Mouse (Mus musculus): ENCODE results near the gene 9230104L09Rik. TPM values are rescaled to one million over a fixed set of nuclear protein-coding genes. Genes with fewer than 3 reads are reported as not detected.
A peak's percentile ranks its signal among the peaks of the same experiment; 100 is the strongest.

Gene 9230104L09Rik
- polyA plus RNA-seq, 1 experiment from 2014 or later, result not detected

DNA sequence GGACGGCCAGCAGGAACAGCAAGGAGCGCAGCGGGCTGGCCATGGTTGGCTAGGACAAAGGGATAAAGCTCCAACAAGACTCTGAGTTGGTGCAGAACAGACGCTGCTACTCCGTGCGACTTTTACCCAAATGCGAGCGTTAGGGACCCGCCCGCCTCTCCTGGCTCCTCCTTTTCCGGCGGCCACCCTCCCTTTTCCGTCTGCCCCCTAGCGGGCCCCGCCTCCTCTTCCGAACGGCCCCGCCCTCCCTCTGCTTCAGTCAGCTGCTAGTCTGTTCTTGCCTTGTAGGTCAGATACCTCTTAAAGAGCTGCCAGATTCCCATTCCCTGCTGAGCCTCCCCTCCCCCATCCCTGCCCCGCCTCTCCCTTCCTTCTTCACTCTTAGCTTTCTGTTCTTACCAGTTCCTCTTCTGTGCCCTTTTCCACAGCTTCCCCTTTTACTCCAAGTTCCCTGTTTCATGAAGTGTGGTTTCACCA lies 10.5 kb upstream of the 9230104L09Rik start, which contains the start of gene Cst3:
Gene Cst3, minus strand, starts transcription at position 358 of the 477 bp plus-strand sequence.
- no peaks in the 10 kb centered on the region for H3K9me3 ChIP-seq
- peak within 1 kb of the TSS; percentile 88 for H3K4me3 ChIP-seq
- H3K4me1 ChIP-seq, result peaks cover 65% of the 10 kb centered on the region
- peaks cover 25% of the 10 kb centered on the region for H3K36me3 ChIP-seq
- DNase-seq (ENCODE audit: low spot score), result peak; percentile 98
- H3K27ac ChIP-seq, result peak within 1 kb of the TSS; percentile 96
- no peaks in the 10 kb centered on the region for H3K27me3 ChIP-seq (ENCODE audit: insufficient read depth, poor library complexity, severe bottlenecking)
- WGBS, result under 1% methylated on average over 19 of the region's 19 CpGs

DNA sequence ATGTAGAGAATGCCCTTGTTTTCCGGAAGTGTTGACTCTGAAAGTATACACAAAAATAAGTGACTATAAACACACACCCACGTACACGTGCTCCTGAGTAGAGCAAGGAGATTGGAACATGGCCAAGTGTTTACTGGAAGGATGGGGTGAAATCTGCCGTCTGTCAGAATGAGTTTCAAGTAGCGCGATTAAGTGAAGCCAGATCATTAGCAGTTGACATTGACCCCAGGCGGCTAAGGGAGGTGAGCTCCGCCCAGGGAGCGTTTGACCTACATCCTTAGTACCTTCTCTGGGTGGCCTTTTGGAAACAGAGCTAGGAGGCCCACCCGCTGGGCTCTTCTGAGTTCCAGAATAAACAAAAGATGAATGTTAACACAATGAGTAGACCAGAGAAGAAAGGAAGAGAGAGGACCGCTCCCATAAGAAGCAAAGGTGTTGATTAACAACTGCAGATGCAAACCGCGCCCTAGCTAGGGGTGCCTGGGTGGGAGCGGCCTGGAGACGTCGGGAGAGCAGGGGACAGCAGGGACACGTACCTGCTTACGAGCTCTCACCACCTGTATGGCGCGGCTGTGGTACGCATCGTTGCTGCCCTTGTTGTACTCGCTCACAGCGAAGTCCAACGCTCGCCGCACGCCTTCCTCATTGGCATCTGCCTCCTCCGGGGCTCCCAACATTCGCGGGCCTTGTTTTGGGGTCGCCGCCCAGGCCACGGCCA lies 9.9 kb upstream of the 9230104L09Rik start:
- H3K4me3 ChIP-seq, result peak overlapping the region; percentile 88
- H3K9me3 ChIP-seq, result no peaks in the 10 kb centered on the region
- peak; percentile 79 for DNase-seq (ENCODE audit: low spot score)
- H3K27ac ChIP-seq, result peak overlapping the region; percentile 96
- under 1% methylated on average over 34 of the region's 34 CpGs for WGBS
- H3K27me3 ChIP-seq (ENCODE audit: insufficient read depth, poor library complexity, severe bottlenecking), result no peaks in the 10 kb centered on the region
- H3K4me1 ChIP-seq, result peaks cover 65% of the 10 kb centered on the region
- peaks cover 27% of the 10 kb centered on the region for H3K36me3 ChIP-seq

DNA sequence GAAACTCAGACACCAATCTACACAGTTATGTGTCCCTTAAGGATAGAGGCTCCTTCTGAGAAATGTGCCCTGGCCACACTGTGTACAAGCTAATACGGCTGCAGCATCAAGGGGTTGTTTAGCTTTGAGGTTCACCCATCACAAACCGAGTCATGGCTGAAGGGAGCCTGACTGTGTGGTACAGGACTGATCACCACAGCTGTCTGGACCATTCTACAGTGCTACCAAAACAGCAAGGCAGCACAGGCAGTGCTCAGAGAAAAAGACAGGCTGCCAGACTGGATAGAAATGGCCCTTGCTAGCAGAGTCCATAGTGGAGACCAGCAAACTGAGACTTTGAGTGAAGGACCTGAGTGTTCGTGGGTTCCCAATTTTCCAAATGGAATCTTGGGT lies 9.4 kb upstream of the 9230104L09Rik start:
- WGBS, result 32% methylated on average over 3 of the region's 3 CpGs
- no peak for DNase-seq (ENCODE audit: low spot score)
- H3K36me3 ChIP-seq, result peaks cover 27% of the 10 kb centered on the region
- H3K4me3 ChIP-seq, result peak overlapping the region; percentile 88
- H3K27me3 ChIP-seq (ENCODE audit: insufficient read depth, poor library complexity, severe bottlenecking), result no peaks in the 10 kb centered on the region
- peak overlapping the region; percentile 96 for H3K27ac ChIP-seq
- no peaks in the 10 kb centered on the region for H3K9me3 ChIP-seq
- peaks cover 61% of the 10 kb centered on the region for H3K4me1 ChIP-seq

DNA sequence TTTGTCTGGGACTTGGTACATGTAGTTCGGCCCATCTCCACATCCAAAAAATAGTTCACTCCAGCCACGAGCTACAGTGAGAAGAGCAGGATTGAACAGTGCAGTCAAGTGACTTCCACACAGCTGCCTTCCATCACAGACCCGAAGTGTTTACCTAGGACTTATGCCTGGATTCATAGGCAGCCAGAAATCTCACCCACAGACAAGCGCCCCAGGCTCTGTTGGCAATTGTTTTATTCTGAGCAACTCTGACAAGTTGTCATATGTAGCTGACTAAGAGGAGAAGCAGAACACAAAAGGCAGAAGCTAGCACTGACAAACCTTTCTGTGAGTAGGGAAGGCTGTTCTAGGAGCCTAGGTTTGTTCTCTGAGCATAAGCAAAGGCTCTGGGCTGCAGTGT lies 8.0 kb upstream of the 9230104L09Rik start:
- H3K27ac ChIP-seq, result peak overlapping the region; percentile 63
- no peak for DNase-seq (ENCODE audit: low spot score)

DNA sequence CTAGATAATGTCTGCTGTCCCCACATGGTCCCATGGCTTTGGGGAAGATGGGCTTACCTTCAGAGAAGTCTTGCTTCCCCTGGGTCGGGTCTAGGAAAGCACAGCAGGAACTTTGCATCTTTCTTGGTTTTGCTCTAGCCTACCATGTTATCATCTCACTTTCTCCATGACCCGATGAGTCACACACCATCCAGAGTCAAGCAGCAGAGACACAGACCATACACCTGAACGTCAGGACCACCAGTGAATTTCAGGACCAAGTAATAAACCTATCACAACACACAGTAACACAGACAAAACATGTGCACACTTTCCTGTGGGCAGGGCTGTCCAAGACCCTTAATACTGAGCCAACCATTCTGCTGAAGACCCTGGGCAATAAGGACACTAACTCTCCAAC lies 5.7 kb upstream of the 9230104L09Rik start:
- Histone ChIP-seq H3K9me3 (no peaks in the 10 kb centered on the region), H3K4me3 (no peak overlapping the region), H3K36me3 (peaks cover 27% of the 10 kb centered on the region), H3K27ac (no peak overlapping the region), H3K4me1 (peaks cover 28% of the 10 kb centered on the region), H3K27me3 (ENCODE audit: insufficient read depth, poor library complexity, severe bottlenecking) (no peaks in the 10 kb centered on the region)
- DNase-seq (ENCODE audit: low spot score), result no peak
- 73% methylated on average over 3 of the region's 3 CpGs for WGBS

More for the DNA sequence above, 8.0 kb upstream of the 9230104L09Rik start:
- Histone ChIP-seq H3K36me3 (peaks cover 27% of the 10 kb centered on the region), H3K4me1 (peaks cover 47% of the 10 kb centered on the region), H3K27me3 (ENCODE audit: insufficient read depth, poor library complexity, severe bottlenecking) (no peaks in the 10 kb centered on the region), H3K9me3 (no peaks in the 10 kb centered on the region), H3K4me3 (peak overlapping the region; percentile 88)
- WGBS, result 77% methylated on average over 4 of the region's 4 CpGs

DNA sequence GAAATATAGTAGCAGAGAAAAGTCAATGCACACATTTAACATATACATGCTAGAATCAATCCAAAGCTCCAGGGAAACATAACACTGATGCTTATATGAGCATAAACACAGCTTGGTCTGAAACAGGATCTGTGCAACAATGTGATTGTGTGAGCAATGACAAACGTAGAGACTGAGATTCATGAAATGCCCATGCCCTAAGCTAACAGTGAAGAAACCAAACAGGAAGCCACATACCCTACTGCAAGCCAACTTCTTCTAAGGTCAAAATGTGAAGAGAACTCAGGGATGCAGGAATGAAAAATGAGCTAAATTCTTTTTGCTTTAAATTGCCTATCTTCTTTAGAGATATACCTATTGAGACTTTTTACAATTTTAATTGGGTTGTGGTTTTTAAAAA lies 4.1 kb upstream of the 9230104L09Rik start:
- peaks cover 31% of the 10 kb centered on the region for H3K4me1 ChIP-seq
- peaks cover 27% of the 10 kb centered on the region for H3K36me3 ChIP-seq
- H3K27ac ChIP-seq, result no peak overlapping the region
- no peak for DNase-seq (ENCODE audit: low spot score)
- no peaks in the 10 kb centered on the region for H3K27me3 ChIP-seq (ENCODE audit: insufficient read depth, poor library complexity, severe bottlenecking)
- H3K4me3 ChIP-seq, result no peak overlapping the region
- WGBS, result 76% methylated on average over 1 of the region's 1 CpGs
- H3K9me3 ChIP-seq, result no peaks in the 10 kb centered on the region

DNA sequence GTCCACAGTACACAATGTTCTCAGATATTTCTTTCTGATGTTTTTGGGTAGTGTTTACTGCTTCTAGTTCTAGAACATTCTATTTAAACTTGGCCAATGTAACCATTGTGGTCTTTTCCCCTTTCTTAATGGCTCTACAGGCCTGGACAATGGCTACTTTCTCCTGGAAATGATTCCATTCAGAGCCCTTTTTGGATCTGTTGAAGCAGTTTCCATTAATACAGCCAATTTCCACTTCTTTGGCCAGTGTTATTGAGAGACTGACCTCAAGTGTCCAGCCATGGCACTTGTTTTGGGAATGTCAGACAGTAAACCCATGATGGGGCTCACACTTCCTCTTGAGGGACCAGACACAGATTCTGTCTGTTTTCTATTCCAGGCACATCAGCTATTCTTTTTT lies 3.1 kb downstream of the 9230104L09Rik start:
- Histone ChIP-seq H3K27ac (no peak overlapping the region), H3K4me1 (peaks cover 24% of the 10 kb centered on the region)
- DNase-seq (ENCODE audit: low spot score), result no peak

DNA sequence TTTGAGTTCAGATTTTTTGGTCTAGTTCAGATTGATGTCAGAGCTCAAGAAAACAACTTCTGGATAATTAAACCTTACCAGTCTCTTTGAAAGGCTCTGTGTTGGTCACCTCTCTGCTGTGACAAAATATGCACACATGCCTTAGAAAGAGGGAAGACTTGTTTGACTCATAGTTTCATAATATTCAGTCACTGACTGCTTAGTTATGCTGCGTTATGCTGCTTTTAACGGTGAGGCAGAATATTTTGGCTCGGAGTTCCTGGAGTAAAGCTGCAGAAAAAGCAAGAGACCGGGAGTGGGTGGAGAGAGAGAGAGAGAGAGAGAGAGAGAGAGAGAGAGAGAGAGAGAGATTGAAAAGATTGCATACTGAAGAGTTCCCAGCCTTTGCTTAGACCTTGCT lies 3.8 kb downstream of the 9230104L09Rik start:
- 86% methylated on average over 4 of the region's 4 CpGs for WGBS
- H3K36me3 ChIP-seq, result no peaks in the 10 kb centered on the region
- peaks cover 24% of the 10 kb centered on the region for H3K4me1 ChIP-seq
- no peak overlapping the region for H3K27ac ChIP-seq
- DNase-seq (ENCODE audit: low spot score), result no peak
- H3K9me3 ChIP-seq, result no peaks in the 10 kb centered on the region
- H3K4me3 ChIP-seq, result no peak overlapping the region
- H3K27me3 ChIP-seq (ENCODE audit: insufficient read depth, poor library complexity, severe bottlenecking), result no peaks in the 10 kb centered on the region

More for the DNA sequence above, 3.1 kb downstream of the 9230104L09Rik start:
- Histone ChIP-seq H3K4me3 (no peak overlapping the region), H3K9me3 (no peaks in the 10 kb centered on the region), H3K36me3 (no peaks in the 10 kb centered on the region), H3K27me3 (ENCODE audit: insufficient read depth, poor library complexity, severe bottlenecking) (no peaks in the 10 kb centered on the region)

DNA sequence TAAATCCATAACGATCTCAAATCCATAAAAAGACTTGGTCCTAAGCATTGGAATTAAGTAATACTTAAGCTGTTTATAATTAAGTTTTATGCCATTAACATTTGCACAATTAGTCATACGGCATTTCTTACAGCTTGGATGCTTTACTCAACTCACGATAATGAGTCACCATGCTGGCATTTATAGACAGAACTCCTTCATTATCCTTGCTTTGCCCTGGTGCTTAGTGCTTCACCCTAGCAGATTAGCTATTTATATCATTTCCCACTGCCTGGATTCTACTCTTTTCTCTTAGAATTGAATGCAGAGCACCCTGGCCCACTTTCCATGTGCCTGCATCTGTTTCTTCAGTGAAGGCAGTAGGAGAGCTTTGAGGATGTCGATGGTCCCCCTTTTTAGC lies 7.3 kb downstream of the 9230104L09Rik start:
- H3K36me3 ChIP-seq, result no peaks in the 10 kb centered on the region
- no peak overlapping the region for H3K4me3 ChIP-seq
- DNase-seq (ENCODE audit: low spot score), result no peak
- no peaks in the 10 kb centered on the region for H3K9me3 ChIP-seq
- peaks cover 11% of the 10 kb centered on the region for H3K4me1 ChIP-seq
- H3K27ac ChIP-seq, result peak overlapping the region; percentile 44; the same call in 1 of the 2 replicates
- WGBS, result 77% methylated on average over 4 of the region's 4 CpGs
- no peaks in the 10 kb centered on the region for H3K27me3 ChIP-seq (ENCODE audit: insufficient read depth, poor library complexity, severe bottlenecking)

DNA sequence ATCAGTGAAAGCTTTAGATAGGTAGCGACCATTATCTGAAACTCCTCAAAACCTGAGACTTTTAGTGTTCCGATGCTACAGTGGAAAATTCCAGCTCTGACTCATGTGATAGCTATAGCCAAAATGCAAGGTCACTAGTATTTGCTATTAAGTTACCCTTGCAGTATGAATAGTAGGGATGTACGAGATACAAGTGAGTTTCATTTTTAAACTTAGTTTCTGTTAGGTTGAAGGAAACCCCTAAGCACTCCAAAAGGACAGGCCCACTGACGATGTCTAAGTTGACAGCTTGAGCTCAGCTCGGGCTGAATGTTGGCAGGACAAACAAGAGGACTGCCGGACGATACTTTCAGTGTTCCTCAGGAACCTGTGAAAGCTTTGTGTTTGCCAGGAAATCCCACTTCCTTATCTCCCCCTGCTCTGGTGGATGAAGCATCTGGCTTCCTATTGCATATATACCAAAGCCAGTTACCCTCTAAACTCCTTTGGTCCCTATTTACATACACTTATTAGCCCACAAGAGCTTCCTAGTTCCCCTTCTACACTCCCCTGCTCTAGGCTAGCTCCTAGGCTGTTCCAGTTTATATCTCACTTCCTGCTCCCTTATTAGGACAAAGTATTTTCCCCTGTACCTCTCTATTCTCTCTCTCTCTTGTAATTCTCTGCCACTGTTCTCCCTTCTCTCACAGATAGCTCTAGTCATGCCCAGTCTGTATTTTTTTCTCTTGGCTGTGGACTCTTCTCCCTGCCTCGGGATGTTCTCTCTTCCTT lies 8.0 kb downstream of the 9230104L09Rik start:
- H3K4me3 ChIP-seq, result no peak overlapping the region; the same call in 1 of the 2 replicates
- H3K36me3 ChIP-seq, result no peaks in the 10 kb centered on the region
- H3K4me1 ChIP-seq, result peaks cover 11% of the 10 kb centered on the region
- WGBS, result 40% methylated on average over 8 of the region's 8 CpGs
- no peak for DNase-seq (ENCODE audit: low spot score)
- no peaks in the 10 kb centered on the region for H3K27me3 ChIP-seq (ENCODE audit: insufficient read depth, poor library complexity, severe bottlenecking)
- peak overlapping the region; percentile 44; the same call in 1 of the 2 replicates for H3K27ac ChIP-seq
- H3K9me3 ChIP-seq, result no peaks in the 10 kb centered on the region

DNA sequence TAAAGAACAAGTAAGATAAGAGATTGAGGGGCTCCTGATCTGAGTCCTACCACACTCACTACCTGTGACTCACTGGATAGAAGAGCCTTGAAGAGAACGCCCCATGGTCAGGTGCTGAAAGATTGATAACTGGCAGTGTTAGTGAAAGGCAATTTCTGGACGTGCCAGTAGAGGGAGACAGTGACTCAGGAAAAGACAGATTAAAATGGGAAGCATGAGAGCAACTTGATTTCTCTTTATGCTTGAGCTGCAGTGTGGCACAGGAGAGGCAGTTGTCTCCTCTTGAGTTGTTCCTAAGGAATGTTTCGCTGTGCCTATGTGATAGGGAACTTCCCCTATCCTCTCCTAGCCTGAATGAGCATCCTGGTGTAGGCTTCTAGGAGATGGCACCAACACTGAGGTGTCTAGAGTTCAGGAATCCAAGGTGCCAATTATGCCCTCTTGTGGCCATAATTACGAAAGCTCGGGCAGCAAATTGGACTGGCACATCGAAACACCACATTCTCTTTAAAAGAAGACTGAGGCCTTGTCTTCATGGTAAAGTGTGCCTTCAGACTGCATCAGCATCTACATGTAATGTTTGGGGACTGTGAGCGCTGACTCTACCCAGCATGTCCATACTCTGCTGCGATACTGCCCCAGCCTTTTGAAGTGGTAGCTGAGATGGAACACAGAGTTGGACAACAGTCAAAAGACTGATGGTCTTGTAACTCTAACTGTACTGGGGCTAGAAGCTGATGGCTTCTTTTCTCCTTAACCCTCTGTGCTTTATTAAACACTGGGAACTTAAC lies 13.5 kb downstream of the 9230104L09Rik start:
- peak; percentile 88 for DNase-seq (ENCODE audit: low spot score)
- Histone ChIP-seq H3K36me3 (no peaks in the 10 kb centered on the region), H3K9me3 (no peaks in the 10 kb centered on the region), H3K27ac (no peak overlapping the region), H3K4me3 (no peak overlapping the region; the same call in 1 of the 2 replicates), H3K4me1 (no peaks in the 10 kb centered on the region), H3K27me3 (ENCODE audit: insufficient read depth, poor library complexity, severe bottlenecking) (no peaks in the 10 kb centered on the region)
- WGBS, result 43% methylated on average over 8 of the region's 8 CpGs

DNA sequence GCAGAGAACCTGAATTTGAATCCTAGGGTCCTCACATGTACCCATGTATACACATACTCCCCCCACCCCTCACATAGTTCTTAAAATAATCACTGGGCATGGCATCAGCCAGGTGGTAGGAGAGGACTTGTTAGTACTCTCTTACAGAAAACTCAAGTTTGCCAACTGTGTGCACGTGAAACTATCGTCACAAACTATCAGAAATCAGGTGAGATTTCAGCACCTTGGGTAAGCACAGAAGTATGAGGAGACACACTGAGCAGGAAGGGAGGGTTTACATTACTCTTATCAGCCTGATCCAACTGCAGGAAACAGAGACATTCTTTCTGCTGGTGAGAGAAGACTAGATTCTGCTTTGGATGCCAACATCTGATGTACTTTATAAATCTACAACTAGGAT lies 25.6 kb downstream of the 9230104L09Rik start:
- WGBS, result 52% methylated on average over 2 of the region's 2 CpGs
- DNase-seq (ENCODE audit: low spot score), result no peak
- no peaks in the 10 kb centered on the region for H3K27me3 ChIP-seq (ENCODE audit: insufficient read depth, poor library complexity, severe bottlenecking)
- no peaks in the 10 kb centered on the region for H3K36me3 ChIP-seq
- H3K27ac ChIP-seq, result no peak overlapping the region
- no peak overlapping the region for H3K4me3 ChIP-seq
- H3K4me1 ChIP-seq, result no peaks in the 10 kb centered on the region
- H3K9me3 ChIP-seq, result no peaks in the 10 kb centered on the region

All from heart, embryonic 10.5 days (tissue).